Mouse (Mus musculus) hindbrain, embryonic 12.5 days (tissue): ENCODE data around the gene Prune2. TPM values are rescaled to one million over a fixed set of nuclear protein-coding genes. Genes with fewer than 3 reads are reported as not detected.

Experiments
- ATAC-seq: fragments of 200-750 bp; cut with Nextera tagmentation; 2 replicates; pipeline ENCODE4 v1.8.0; 2017; ENCODE audit warnings: moderate TSS enrichment; ENCODE audit not compliant: low FRiP score
- H3K27ac ChIP-seq: fragments of 300-500 bp; sonication (generic); 2 replicates; pipeline ENCODE4 v1.5.1; 2016; ENCODE audit warnings: mild to moderate bottlenecking
- H3K27me3 ChIP-seq: fragments of 300-500 bp; sonication (generic); 2 replicates; pipeline ENCODE4 v1.6.1; 2016; ENCODE audit warnings: mild to moderate bottlenecking
- H3K36me3 ChIP-seq: fragments of 300-500 bp; sonication (generic); 2 replicates; pipeline ENCODE4 v1.6.1; 2016; ENCODE audit warnings: mild to moderate bottlenecking
- H3K4me1 ChIP-seq: fragments of 300-500 bp; sonication (generic); 2 replicates; pipeline ENCODE4 v1.6.1; 2016
- H3K4me2 ChIP-seq: fragments of 300-500 bp; sonication (generic); replicated peaks from 2 replicates; pipeline ENCODE4 v1.6.1; 2016; ENCODE audit warnings: mild to moderate bottlenecking
- H3K4me3 ChIP-seq: fragments of 300-500 bp; sonication (generic); 2 replicates; pipeline ENCODE4 v1.5.1; 2016; ENCODE audit warnings: mild to moderate bottlenecking
- H3K9ac ChIP-seq: fragments of 300-500 bp; sonication (generic); 2 replicates; pipeline ENCODE4 v1.6.1; 2016; ENCODE audit warnings: mild to moderate bottlenecking, moderate library complexity
- H3K9me3 ChIP-seq: fragments of 300-500 bp; sonication (generic); replicated peaks from 2 replicates; pipeline ENCODE4 v1.6.1; 2016; ENCODE audit warnings: mild to moderate bottlenecking
- WGBS: fragments of 180-500 bp; shearing (Covaris S2); methylation state at CpG from one replicate; pipeline ENCODE4 v1.1.7; 2016; 5-methylcytosine and 5-hydroxymethylcytosine counted together
- polyA plus RNA-seq: library from polyadenylated mRNA; unstranded; fragments of >200 nt; fragmentation: Nextera tagmentation; extraction: Ambion mirVana; gene quantifications from 2 replicates; pipeline ENCODE4 v1.2.1, GENCODE M21; 2016

Gene Prune2
- polyA plus RNA-seq, result 3.3 and 3.7 TPM in 2 replicates

DNA sequence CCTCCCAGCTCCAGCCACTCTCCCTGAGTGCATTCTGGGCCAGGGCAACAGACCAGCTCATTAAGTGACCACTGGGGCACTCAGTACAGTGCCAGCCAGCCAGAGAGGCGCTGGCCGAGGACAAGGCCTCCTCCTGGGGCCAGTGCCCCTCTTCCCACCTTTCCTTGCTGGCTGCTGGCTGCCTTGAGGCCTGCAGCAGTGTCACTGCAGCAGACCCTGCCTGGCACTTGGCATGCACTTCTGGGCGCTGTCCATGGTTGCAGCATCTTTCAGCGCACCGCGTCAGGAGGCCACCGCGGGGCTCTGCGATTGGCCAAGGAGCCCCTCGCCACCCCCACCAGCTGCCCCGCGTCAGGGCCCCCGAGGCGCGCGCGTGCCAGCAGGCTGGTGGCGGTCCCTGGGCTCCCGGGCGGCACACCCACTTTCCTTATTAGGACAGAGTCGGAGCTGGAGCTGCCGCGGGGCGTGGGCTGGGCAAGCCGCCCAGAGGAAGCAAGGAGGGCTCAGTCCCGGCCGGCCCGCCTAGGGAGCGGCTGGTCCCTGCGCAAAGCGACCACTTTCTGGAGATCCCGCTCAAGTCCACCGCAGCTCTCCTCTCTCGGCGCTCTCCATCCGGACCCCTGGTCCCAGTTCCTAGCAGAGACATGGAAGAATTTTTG lies at the start of gene Prune2:
Gene Prune2 (plus strand): TSS at position 506 of the 659 bp plus-strand sequence.
- H3K27me3 ChIP-seq, result peaks cover 28% of the 10 kb centered on the region

DNA sequence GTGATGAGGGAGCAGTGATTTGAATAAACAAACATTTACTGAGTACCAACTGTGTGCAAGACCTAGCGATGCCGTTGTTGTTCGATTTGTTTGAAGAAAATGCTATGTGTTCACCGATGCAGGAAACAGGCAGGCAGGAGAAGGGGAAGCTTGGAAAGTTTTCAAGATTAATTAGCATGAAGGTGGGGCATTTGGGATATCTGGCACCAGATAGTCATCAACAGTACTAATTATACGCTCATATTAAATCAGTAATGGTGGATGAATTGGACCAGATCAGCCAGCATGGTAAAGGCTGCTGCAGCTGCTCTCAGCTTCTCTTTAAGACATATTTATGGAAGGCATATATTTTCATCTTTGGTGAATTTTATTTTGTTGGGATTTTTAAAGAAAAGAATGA lies 44.4 kb upstream of the Prune2 start:
- Histone ChIP-seq H3K4me2 (no peak overlapping the region), H3K4me3 (no peak overlapping the region), H3K9me3 (no peaks in the 10 kb centered on the region; the same call in 1 of the 2 replicates), H3K4me1 (no peaks in the 10 kb centered on the region), H3K27ac (no peak overlapping the region), H3K9ac (no peak overlapping the region), H3K36me3 (no peaks in the 10 kb centered on the region), H3K27me3 (no peaks in the 10 kb centered on the region)
- ATAC-seq, result no peak
- WGBS, result 81% methylated on average over 5 of the region's 5 CpGs

More for the DNA sequence above, at the start of gene Prune2:
- H3K9ac ChIP-seq, result peak within 1 kb of the TSS; percentile 53
- under 1% methylated on average over 35 of the region's 36 CpGs for WGBS
- H3K4me3 ChIP-seq, result peak within 1 kb of the TSS; percentile 42
- H3K27ac ChIP-seq, result no peak within 1 kb of the TSS
- H3K36me3 ChIP-seq, result no peaks in the 10 kb centered on the region
- H3K4me1 ChIP-seq, result peaks cover 16% of the 10 kb centered on the region
- H3K4me2 ChIP-seq, result peak within 1 kb of the TSS; percentile 92
- ATAC-seq, result peak; percentile 95
- H3K9me3 ChIP-seq, result no peaks in the 10 kb centered on the region

DNA sequence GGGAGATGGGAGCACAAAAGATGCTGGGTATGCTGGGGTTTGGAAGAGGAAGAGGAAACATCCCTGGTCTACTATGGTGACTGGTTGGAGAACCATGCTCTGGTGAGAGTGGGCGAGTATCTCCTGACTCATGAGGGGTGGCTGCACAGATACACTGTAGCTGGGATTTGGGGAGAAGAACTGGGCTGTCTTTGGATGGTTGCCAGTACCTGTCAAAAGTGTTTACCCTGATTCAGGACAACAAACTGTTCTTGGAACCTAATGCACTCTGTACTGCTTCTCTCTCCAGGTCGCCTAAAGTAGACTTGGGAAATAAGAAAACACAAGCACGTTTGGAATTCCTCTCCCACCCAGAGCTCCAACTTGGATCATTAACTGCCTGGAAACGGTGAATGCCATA lies 31.4 kb upstream of the Prune2 start:
- no peak overlapping the region for H3K4me3 ChIP-seq
- no peak overlapping the region for H3K9ac ChIP-seq
- no peak overlapping the region for H3K4me2 ChIP-seq
- H3K27me3 ChIP-seq, result no peaks in the 10 kb centered on the region
- WGBS, result 88% methylated on average over 4 of the region's 4 CpGs
- H3K9me3 ChIP-seq, result no peaks in the 10 kb centered on the region
- no peak overlapping the region for H3K27ac ChIP-seq
- H3K4me1 ChIP-seq, result no peaks in the 10 kb centered on the region
- ATAC-seq, result no peak
- no peaks in the 10 kb centered on the region for H3K36me3 ChIP-seq

DNA sequence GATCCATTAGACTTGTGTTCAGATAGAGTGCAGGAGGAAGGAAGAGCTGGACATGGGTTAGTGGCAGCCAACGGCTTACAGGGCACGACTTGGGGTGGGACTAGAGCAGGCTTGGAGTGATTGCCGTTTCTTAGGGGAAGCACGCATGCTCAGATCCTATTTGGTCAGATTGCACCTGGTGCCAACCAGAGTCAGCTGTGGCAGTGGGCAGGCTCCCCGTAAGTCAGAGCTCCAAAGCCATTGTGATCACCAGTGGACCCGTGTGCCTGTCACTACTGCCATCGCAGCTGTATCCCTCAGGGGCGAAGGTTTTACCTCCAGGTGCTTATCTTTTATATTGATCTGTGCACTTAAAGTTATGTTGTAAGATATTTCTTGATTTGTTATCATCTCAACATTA lies 21.3 kb upstream of the Prune2 start:
- Histone ChIP-seq H3K4me1 (no peaks in the 10 kb centered on the region), H3K9ac (no peak overlapping the region), H3K27me3 (no peaks in the 10 kb centered on the region), H3K27ac (no peak overlapping the region), H3K4me3 (no peak overlapping the region), H3K4me2 (no peak overlapping the region), H3K36me3 (no peaks in the 10 kb centered on the region), H3K9me3 (no peaks in the 10 kb centered on the region)
- WGBS, result 87% methylated on average over 8 of the region's 8 CpGs
- no peak for ATAC-seq

DNA sequence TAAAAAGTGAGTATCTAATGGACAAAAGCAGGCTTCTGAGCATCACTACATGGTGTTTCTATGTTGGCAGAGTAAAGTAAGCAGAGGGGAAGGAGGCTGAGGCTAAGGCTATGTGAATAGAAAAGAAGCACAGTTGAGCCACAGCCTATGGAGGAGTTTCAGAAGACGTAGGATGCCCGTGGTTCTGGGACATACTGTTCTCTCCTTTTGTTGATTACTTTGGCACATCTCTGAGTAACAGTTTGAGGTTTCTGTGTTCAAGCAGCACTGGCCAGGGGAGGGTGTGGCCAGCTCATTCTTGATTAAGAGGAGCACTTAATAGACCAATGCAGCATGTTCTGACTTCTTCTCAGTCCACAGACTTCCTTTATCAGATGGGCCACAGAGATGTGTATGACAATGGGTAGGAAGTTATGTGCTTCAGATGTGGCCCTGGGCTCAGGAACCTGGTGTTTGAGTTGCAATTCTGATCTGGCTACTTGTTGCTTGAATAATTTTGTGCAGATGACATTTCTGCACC lies 7.1 kb upstream of the Prune2 start:
- Histone ChIP-seq H3K4me2 (no peak overlapping the region), H3K27me3 (no peaks in the 10 kb centered on the region), H3K9ac (no peak overlapping the region), H3K36me3 (no peaks in the 10 kb centered on the region), H3K4me1 (no peaks in the 10 kb centered on the region), H3K9me3 (no peaks in the 10 kb centered on the region), H3K4me3 (no peak overlapping the region), H3K27ac (no peak overlapping the region)
- ATAC-seq, result no peak
- WGBS, result 93% methylated on average over 2 of the region's 2 CpGs

DNA sequence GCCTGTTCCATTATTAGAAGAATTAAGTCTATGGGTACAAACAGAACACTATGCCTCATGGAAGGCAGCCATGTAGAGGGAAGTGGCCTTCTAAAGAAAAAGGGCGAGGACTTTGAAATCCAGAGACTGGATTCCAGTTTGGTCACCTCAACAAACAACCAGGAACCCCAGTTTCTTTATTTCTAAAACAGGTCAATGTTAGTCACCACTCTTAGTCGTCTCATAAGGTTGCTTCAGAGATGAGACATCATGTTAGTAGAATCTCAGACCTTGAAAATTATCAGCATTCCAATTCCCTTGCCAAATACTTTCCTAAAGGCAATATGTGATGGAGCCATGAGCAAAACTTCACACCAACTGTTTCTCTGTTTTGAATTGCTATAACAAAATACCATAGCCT lies 6.6 kb upstream of the Prune2 start:
- H3K4me3 ChIP-seq, result no peak overlapping the region
- no peak overlapping the region for H3K4me2 ChIP-seq
- WGBS, result 92% methylated on average over 2 of the region's 2 CpGs
- H3K36me3 ChIP-seq, result no peaks in the 10 kb centered on the region
- H3K27ac ChIP-seq, result no peak overlapping the region
- H3K9me3 ChIP-seq, result no peaks in the 10 kb centered on the region
- no peak for ATAC-seq
- H3K4me1 ChIP-seq, result no peaks in the 10 kb centered on the region
- no peak overlapping the region for H3K9ac ChIP-seq
- H3K27me3 ChIP-seq, result peaks cover under 1% of the 10 kb centered on the region; the same call in 1 of the 2 replicates

DNA sequence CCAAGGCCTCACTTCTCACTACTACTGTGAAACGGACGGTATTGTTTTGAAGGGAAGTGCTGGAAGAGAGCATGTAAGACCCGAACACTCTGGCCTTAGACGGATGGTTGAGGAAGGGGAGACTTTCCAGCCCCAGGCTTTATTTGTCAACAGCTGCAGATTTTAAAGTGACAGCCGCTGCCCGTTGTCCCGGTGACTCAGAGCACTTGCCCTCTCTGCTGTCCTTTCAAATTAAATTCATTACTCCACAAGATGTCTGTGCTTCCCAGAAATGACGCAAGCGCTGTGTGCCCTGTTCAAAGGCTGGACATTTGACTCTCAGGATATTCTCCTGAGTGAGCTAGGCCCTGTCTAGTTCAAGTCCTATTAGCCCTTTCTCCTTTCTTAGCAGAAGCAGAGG lies 5.9 kb upstream of the Prune2 start:
- Histone ChIP-seq H3K9ac (no peak overlapping the region), H3K27me3 (peaks cover 6% of the 10 kb centered on the region; the same call in 1 of the 2 replicates), H3K27ac (no peak overlapping the region), H3K36me3 (no peaks in the 10 kb centered on the region), H3K4me2 (no peak overlapping the region), H3K4me3 (no peak overlapping the region), H3K9me3 (no peaks in the 10 kb centered on the region), H3K4me1 (no peaks in the 10 kb centered on the region)
- 59% methylated on average over 9 of the region's 9 CpGs for WGBS
- no peak for ATAC-seq

DNA sequence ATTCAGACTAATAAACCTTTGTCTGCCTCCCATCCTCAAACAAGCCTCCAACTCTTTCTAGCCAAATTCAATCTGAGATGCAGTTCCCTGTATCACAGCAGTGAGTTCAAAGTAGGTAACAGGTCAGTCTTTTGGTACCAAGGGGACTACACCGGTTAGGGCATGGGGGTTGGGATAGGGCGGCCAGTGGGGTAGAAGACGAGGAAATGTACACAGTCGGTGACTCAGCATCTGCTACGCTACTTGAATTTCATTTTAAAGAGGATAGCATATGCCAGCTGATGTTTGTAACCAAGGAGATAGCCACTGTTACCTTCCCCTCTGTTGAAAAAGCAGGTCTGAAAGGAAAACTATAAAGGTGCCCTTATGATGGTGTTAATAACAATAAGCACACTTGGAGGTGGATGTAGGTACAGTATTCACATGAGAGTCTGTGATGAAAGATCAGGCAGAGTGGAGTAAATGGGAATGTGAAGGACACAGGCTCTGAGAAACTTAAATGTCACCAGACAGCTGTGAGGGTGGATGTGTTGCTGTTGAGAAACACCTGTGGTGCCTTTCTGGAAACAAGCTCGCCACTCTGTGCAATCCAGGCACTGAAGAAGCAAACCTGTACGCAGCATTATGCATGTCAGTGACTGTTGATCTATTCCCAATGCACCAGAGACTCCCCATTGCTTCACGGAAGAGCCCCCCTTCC lies 5.1 kb upstream of the Prune2 start:
- no peaks in the 10 kb centered on the region for H3K36me3 ChIP-seq
- no peak overlapping the region for H3K4me2 ChIP-seq
- H3K9ac ChIP-seq, result no peak overlapping the region
- H3K4me3 ChIP-seq, result no peak overlapping the region
- peaks cover 6% of the 10 kb centered on the region for H3K4me1 ChIP-seq
- no peak for ATAC-seq
- no peak overlapping the region for H3K27ac ChIP-seq
- no peaks in the 10 kb centered on the region for H3K9me3 ChIP-seq
- 75% methylated on average over 8 of the region's 8 CpGs for WGBS
- peaks cover 6% of the 10 kb centered on the region; the same call in 1 of the 2 replicates for H3K27me3 ChIP-seq

DNA sequence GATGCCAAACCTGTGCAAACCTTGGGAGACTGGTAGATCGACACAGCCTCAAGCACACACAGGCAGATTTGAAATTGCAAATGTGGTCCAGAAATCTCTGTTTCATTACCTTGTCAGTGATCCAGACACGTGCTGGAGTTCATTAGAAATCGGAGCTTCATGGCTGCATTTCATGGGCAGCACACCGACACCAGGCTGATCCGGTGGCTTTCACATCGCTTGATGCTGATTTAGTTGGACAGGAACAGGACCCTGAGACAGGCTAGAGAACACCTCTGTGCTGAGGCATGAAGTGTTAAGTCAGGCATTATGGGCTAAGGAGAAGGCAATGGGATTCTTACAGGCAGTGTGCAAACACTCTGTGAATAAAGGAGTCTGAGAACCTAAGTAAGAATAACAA lies 1.2 kb upstream of the Prune2 start:
- H3K9me3 ChIP-seq, result no peaks in the 10 kb centered on the region
- no peaks in the 10 kb centered on the region for H3K36me3 ChIP-seq
- ATAC-seq, result no peak
- H3K4me3 ChIP-seq, result no peak overlapping the region
- peaks cover 16% of the 10 kb centered on the region for H3K4me1 ChIP-seq
- 69% methylated on average over 6 of the region's 6 CpGs for WGBS
- H3K4me2 ChIP-seq, result no peak overlapping the region
- no peak overlapping the region for H3K9ac ChIP-seq
- no peak overlapping the region for H3K27ac ChIP-seq
- peaks cover 28% of the 10 kb centered on the region for H3K27me3 ChIP-seq

DNA sequence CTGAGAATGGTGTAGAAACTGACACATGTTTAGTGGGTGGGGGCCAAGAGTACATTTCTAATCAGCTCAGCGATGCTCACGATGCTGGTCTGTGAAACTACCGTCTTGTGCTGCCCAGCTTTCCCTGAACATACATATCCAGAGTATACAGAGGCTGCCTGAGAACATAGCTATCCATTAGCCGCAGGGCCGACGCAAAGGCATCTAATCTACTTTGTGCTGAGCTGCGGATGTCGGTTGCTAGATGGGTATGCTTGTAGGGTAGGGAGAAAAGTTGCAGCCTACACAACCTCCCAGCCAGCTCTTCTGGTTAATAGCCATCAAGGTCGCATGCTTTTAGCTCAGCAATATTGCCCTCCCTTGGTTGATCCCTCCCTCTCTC lies 696 bp upstream of the Prune2 start:
- H3K4me1 ChIP-seq, result peaks cover 16% of the 10 kb centered on the region
- H3K36me3 ChIP-seq, result no peaks in the 10 kb centered on the region
- H3K9ac ChIP-seq, result peak overlapping the region; percentile 53; the same call in 1 of the 2 replicates
- no peak overlapping the region for H3K27ac ChIP-seq
- WGBS, result 64% methylated on average over 9 of the region's 9 CpGs
- no peak overlapping the region for H3K4me3 ChIP-seq
- H3K4me2 ChIP-seq, result peak overlapping the region; percentile 92
- ATAC-seq, result no peak; the same call in 1 of the 2 replicates
- H3K27me3 ChIP-seq, result peaks cover 28% of the 10 kb centered on the region
- H3K9me3 ChIP-seq, result no peaks in the 10 kb centered on the region

DNA sequence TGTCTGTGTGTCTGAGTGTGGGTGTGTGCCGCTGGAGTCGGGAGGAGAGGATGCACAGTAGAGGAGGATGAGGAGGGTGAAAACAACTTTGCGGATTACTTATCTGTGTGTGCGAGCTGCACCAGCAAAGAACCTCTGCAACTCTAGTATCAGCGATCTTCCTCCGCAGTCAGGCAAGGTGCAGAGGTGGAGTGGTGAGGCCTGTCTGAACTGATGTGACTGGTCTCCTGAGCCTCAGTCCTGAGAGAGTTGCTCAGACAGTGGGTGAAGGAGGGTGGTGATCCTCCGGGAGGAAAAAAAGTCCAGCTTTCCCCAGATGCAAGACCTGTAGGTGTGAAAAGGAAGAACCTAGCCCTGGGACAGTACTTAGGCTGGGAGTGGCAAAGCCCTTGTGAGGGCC lies 401 bp downstream of the Prune2 start:
- no peak overlapping the region for H3K27ac ChIP-seq
- peak overlapping the region; percentile 42 for H3K4me3 ChIP-seq
- H3K9me3 ChIP-seq, result no peaks in the 10 kb centered on the region
- peaks cover 28% of the 10 kb centered on the region for H3K27me3 ChIP-seq
- H3K9ac ChIP-seq, result peak overlapping the region; percentile 53
- H3K4me1 ChIP-seq, result peaks cover 16% of the 10 kb centered on the region
- H3K36me3 ChIP-seq, result no peaks in the 10 kb centered on the region
- 1% methylated on average over 7 of the region's 7 CpGs for WGBS
- peak; percentile 14 for ATAC-seq
- peak overlapping the region; percentile 92 for H3K4me2 ChIP-seq

DNA sequence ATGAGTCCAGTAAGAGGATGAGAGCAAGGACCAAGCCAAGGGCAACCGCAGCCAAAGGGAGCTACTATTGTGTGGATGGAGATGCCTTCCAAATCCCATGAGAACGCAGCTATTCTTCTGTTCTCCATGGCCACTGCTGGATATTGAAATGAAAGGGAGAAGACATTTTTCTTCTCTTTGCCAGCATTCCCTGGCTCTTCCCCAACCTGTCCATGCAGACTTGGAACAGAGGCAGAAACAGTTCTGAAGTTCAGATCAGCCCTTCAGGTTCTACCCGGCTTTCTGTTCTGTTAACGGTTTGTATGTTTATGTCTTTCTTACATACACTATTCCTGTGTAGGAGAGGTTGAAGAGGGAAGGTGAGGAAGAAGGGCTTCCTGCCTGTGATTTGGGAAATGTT lies 3.1 kb downstream of the Prune2 start:
- WGBS, result 89% methylated on average over 4 of the region's 4 CpGs
- ATAC-seq, result no peak
- H3K9ac ChIP-seq, result no peak overlapping the region

More for the DNA sequence above, 3.1 kb downstream of the Prune2 start:
- H3K4me2 ChIP-seq, result no peak overlapping the region
- H3K27ac ChIP-seq, result no peak overlapping the region
- peaks cover 28% of the 10 kb centered on the region for H3K27me3 ChIP-seq
- no peaks in the 10 kb centered on the region for H3K9me3 ChIP-seq
- no peak overlapping the region for H3K4me3 ChIP-seq
- peaks cover 16% of the 10 kb centered on the region for H3K4me1 ChIP-seq
- H3K36me3 ChIP-seq, result no peaks in the 10 kb centered on the region
